Mouse (Mus musculus): ENCODE data around the gene 4931428L18Rik. TPM values are rescaled to one million over a fixed set of nuclear protein-coding genes. Genes with fewer than 3 reads are reported as not detected.

4931428L18Rik gene
- total RNA-seq, 1 experiment: 1.8 TPM

DNA sequence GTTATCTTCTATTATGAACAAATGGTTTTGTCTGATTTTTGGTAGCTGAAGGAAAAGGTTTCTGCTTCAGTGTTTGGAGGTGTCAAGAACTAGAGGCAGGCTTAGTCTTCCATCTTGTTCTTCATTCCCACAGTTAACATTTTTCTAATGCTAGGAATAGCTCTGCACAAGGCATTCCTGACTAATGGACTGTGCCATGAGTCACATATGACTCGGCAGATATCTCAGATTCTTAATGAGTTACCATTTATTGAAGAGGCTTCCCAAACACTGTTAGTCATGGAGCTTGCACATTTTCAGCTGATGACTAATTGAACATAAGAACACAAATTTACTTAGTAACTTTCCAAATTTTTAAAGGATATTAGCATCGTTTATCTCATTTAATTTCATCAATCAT lies 65.6 kb downstream of the 4931428L18Rik start:
- no peaks in the 10 kb centered on the region for H3K4me1 ChIP-seq (ENCODE audit: control insufficient read depth in 2 of 2, insufficient read depth in 2 of 2, low read length in 2 of 2, poor library complexity in 1 of 2)
- H3K9ac ChIP-seq (ENCODE audit: insufficient read depth, low read depth, low read length, poor library complexity, severe bottlenecking): no peak overlapping the region
- in situ Hi-C loops (cut with MboI; ENCODE audit: low sequenced_read_pairs in 2 of 2, unreplicated experiment in 2 of 2): loop anchor here in 1 of 2 experiments (10.0 kb wide), 1 partner anchor 382 kb away; no protein-coding TSS in a partner anchor
- no peak overlapping the region for H3K4me3 ChIP-seq (ENCODE audit: insufficient read depth in 1 of 2, low read depth in 1 of 2, low read length in 2 of 2, poor library complexity in 1 of 2, severe bottlenecking in 1 of 2)
- no peak for DNase-seq (ENCODE audit: low read depth, low spot score)
- no peak overlapping the region for H3K27ac ChIP-seq (ENCODE audit: insufficient read depth, low read depth, low read length, poor library complexity, severe bottlenecking)
- no peaks in the 10 kb centered on the region for H3K9me3 ChIP-seq (ENCODE audit: control insufficient read depth, insufficient read depth, low read depth, low read length)
- H3K36me3 ChIP-seq (ENCODE audit: control insufficient read depth, insufficient read depth, low read length, poor library complexity, severe bottlenecking): no peaks in the 10 kb centered on the region
- no peak for TF ChIP-seq ZC3H11A (IDR thresholded peaks at IDR 0.05; ENCODE audit: borderline replicate concordance, low read depth, low read length)
- no peak for TF ChIP-seq CHD2 (IDR thresholded peaks at IDR 0.05; ENCODE audit: low read depth, low read length)
- TF ChIP-seq MAFK (IDR thresholded peaks at IDR 0.05; ENCODE audit: insufficient read depth, low read depth, low read length): 0 out of 2 replicates have a peak, but pooled peaks have one; percentile 7

DNA sequence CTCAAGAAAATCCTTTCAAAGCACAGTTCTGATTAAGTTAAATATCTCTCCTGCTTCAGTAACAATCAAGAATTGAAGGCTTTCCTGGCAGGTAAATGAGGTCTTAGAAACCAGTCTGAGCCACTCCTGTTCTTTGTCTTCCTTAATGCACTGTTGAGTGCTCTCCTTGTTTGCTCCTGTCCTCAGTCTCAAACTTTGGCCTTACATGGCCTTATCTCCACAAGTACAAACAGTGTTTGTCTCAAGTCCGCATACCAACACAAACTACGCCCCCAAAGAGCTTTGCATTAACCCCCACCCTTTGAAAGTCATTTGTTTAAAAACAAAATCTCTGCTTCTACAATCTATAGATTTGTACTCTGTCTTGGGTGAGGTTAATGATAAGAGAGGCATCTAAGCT lies 66.3 kb downstream of the 4931428L18Rik start:
- Histone ChIP-seq H3K4me1 (ENCODE audit: control insufficient read depth in 2 of 2, insufficient read depth in 2 of 2, low read length in 2 of 2, poor library complexity in 1 of 2) (no peaks in the 10 kb centered on the region), H3K4me3 (ENCODE audit: insufficient read depth in 1 of 2, low read depth in 1 of 2, low read length in 2 of 2, poor library complexity in 1 of 2, severe bottlenecking in 1 of 2) (no peak overlapping the region), H3K9me3 (ENCODE audit: control insufficient read depth, insufficient read depth, low read depth, low read length) (no peaks in the 10 kb centered on the region), H3K27ac (ENCODE audit: insufficient read depth, low read depth, low read length, poor library complexity, severe bottlenecking) (no peak overlapping the region), H3K9ac (ENCODE audit: insufficient read depth, low read depth, low read length, poor library complexity, severe bottlenecking) (no peak overlapping the region), H3K36me3 (ENCODE audit: control insufficient read depth, insufficient read depth, low read length, poor library complexity, severe bottlenecking) (no peaks in the 10 kb centered on the region)
- in situ Hi-C loops (cut with MboI; ENCODE audit: low sequenced_read_pairs in 2 of 2, unreplicated experiment in 2 of 2): loop anchor here in 1 of 2 experiments (10.0 kb wide), 1 partner anchor 381 kb away; no protein-coding TSS in a partner anchor
- no peak for DNase-seq (ENCODE audit: low read depth, low spot score)
- TF ChIP-seq ZNF384 (IDR thresholded peaks at IDR 0.05; ENCODE audit: low read depth, low read length): no peak
- TF ChIP-seq CHD2 (IDR thresholded peaks at IDR 0.05; ENCODE audit: low read depth, low read length): no peak
- TF ChIP-seq HCFC1 (IDR thresholded peaks at IDR 0.05; ENCODE audit: borderline replicate concordance, insufficient read depth, low read length): no peak
- TF ChIP-seq ZC3H11A (IDR thresholded peaks at IDR 0.05; ENCODE audit: borderline replicate concordance, low read depth, low read length): no peak
- no peak for TF ChIP-seq MAFK (IDR thresholded peaks at IDR 0.05; ENCODE audit: insufficient read depth, low read depth, low read length)

GRCm38 (mm10) chr1:31153793-31154349 lies 68.6 kb downstream of the 4931428L18Rik start:
- H3K27ac ChIP-seq (ENCODE audit: insufficient read depth, low read depth, low read length, poor library complexity, severe bottlenecking): no peak overlapping the region
- H3K36me3 ChIP-seq (ENCODE audit: control insufficient read depth, insufficient read depth, low read length, poor library complexity, severe bottlenecking): no peaks in the 10 kb centered on the region
- H3K9me3 ChIP-seq (ENCODE audit: control insufficient read depth, insufficient read depth, low read depth, low read length): no peaks in the 10 kb centered on the region
- H3K4me1 ChIP-seq (ENCODE audit: control insufficient read depth in 2 of 2, insufficient read depth in 2 of 2, low read length in 2 of 2, poor library complexity in 1 of 2): no peaks in the 10 kb centered on the region
- TF ChIP-seq ZC3H11A (IDR thresholded peaks at IDR 0.05; ENCODE audit: borderline replicate concordance, low read depth, low read length): peak; percentile 93
- TF ChIP-seq ZNF384 (IDR thresholded peaks at IDR 0.05; ENCODE audit: low read depth, low read length): no peak
- in situ Hi-C loops (cut with MboI; ENCODE audit: low sequenced_read_pairs in 2 of 2, unreplicated experiment in 2 of 2): loop anchor here in 1 of 2 experiments (10.0 kb wide), 1 partner anchor 379 kb away; no protein-coding TSS in a partner anchor
- no peak overlapping the region for H3K9ac ChIP-seq (ENCODE audit: insufficient read depth, low read depth, low read length, poor library complexity, severe bottlenecking)
- H3K4me3 ChIP-seq (ENCODE audit: insufficient read depth in 1 of 2, low read depth in 1 of 2, low read length in 2 of 2, poor library complexity in 1 of 2, severe bottlenecking in 1 of 2): no peak overlapping the region
- DNase-seq (ENCODE audit: low read depth, low spot score): peak; percentile 36

GRCm38 (mm10) chr1:31152799-31153426 lies 69.6 kb downstream of the 4931428L18Rik start:
- no peak for DNase-seq (ENCODE audit: low read depth, low spot score)
- Histone ChIP-seq H3K9me3 (ENCODE audit: control insufficient read depth, insufficient read depth, low read depth, low read length) (no peaks in the 10 kb centered on the region), H3K4me1 (ENCODE audit: control insufficient read depth in 2 of 2, insufficient read depth in 2 of 2, low read length in 2 of 2, poor library complexity in 1 of 2) (no peaks in the 10 kb centered on the region), H3K9ac (ENCODE audit: insufficient read depth, low read depth, low read length, poor library complexity, severe bottlenecking) (no peak overlapping the region), H3K4me3 (ENCODE audit: insufficient read depth in 1 of 2, low read depth in 1 of 2, low read length in 2 of 2, poor library complexity in 1 of 2, severe bottlenecking in 1 of 2) (no peak overlapping the region), H3K27ac (ENCODE audit: insufficient read depth, low read depth, low read length, poor library complexity, severe bottlenecking) (no peak overlapping the region), H3K36me3 (ENCODE audit: control insufficient read depth, insufficient read depth, low read length, poor library complexity, severe bottlenecking) (no peaks in the 10 kb centered on the region)
- TF ChIP-seq ZNF384 (IDR thresholded peaks at IDR 0.05; ENCODE audit: low read depth, low read length) (no peak), ZC3H11A (IDR thresholded peaks at IDR 0.05; ENCODE audit: borderline replicate concordance, low read depth, low read length) (0 out of 2 replicates have a peak, but pooled peaks have one; percentile 16)
- in situ Hi-C loops (cut with MboI; ENCODE audit: low sequenced_read_pairs in 2 of 2, unreplicated experiment in 2 of 2): loop anchor here in 1 of 2 experiments (10.0 kb wide), 1 partner anchor 378 kb away; no protein-coding TSS in a partner anchor

Data from ES-E14 (cell line).